14 mouse cellular contexts compared by ENCODE assay signal in genomic region chr4:86013640-86014039, GRCm38 (mm10).
DNase-seq lines count a peak whose midpoint lies in the region.
"Had no signal": no experiment of that assay in that cellular context is flagged by ENCODE, and none has a peak within 500 bp of the region (broad histone marks: within the 10 kb centered on the region; RNA-seq: fewer than 3 reads in every experiment).

No protein-coding gene starts in this region.

- DNase-seq in frontal cortex, adult 2 months (ENCODE audit: extremely low spot score in 1 of 2, low spot score in 1 of 2): peak; percentile 20 to 28
- no peak for DNase-seq in frontal cortex, postnatal 25 days (ENCODE audit: low spot score in 2 of 2)
- DNase-seq in brain, adult 2 months (ENCODE audit: low read depth, low spot score): peak; percentile 59
- peak; percentile 47 for DNase-seq in telencephalon, adult 2 months (ENCODE audit: low read depth, low spot score)
- no peak for DNase-seq in kidney, adult 18-20 months
- DNase-seq: adrenal gland, adult 2 months; adrenal gland, postnatal 10 days; adrenal gland, postnatal 25 days; cerebellum, adult 11-12 months; cerebellum, adult 2 months; cerebellum, adult 9-10 months; cerebellum, postnatal 10 days; cerebellum, postnatal 25 days; forebrain, postnatal 0 days had no signal

Comparison
In these comparisons a context has a peak if more than half of its experiments do, and no peak if none do; other contexts are left out.
1. DNase-seq: peak in frontal cortex, adult 2 months (2 of 2), brain, adult 2 months (single experiment) and telencephalon, adult 2 months (single experiment); none in frontal cortex, postnatal 25 days (0 of 2) and kidney, adult 18-20 months (single experiment).